Mouse (Mus musculus) Patski (cell line): ENCODE results near the gene Dld. TPM values are rescaled to one million over a fixed set of nuclear protein-coding genes. Genes with fewer than 3 reads are reported as not detected.

ENCODE experiments used
- ATAC-seq: fragments of 100-300 bp; one replicate; pipeline ENCODE4 v1.8.0; 2021
- CTCF ChIA-PET: fragments of 350-600 bp; sonication (Branson Sonifier 250); formaldehyde crosslinking; loops from one replicate; lab custom pipeline; 2022; ENCODE audit warnings: inconsistent platforms; lab: Charles Lee
- POLR2A ChIA-PET: fragments of 350-600 bp; sonication (Branson Sonifier 250); formaldehyde crosslinking; loops from one replicate; lab custom pipeline; 2022; ENCODE audit warnings: antibody characterized with exemption, inconsistent platforms; lab: Charles Lee
- DNase-seq: peaks from one replicate; pipeline ENCODE4 v3.0.0-alpha.2; 2011; ENCODE audit warnings: low read depth, low spot score
- H3K27me3 ChIP-seq: fragments of 371-371 bp; one replicate; pipeline ENCODE4 v1.5.1; 2021
- CTCF ChIP-seq: fragments of 100-300 bp; IDR thresholded peaks from one replicate; pipeline ENCODE4 v1.5.1; 2021
- in situ Hi-C: fragments of 300-500 bp; cut with MboI; formaldehyde crosslinking; loops from 3 replicates; pipeline ENCODE4 v1.11.1; 2018; ENCODE audit warnings: low pct_unique_long_range_greater_than_20kb, mixed read lengths
- polyA plus RNA-seq: library from polyadenylated mRNA; unstranded; gene quantifications from one replicate; pipeline ENCODE4 v1.2.3, GENCODE M21; 2021

Dld gene
- polyA plus RNA-seq, 1 experiment from 2014 or later, result 145 TPM

DNA sequence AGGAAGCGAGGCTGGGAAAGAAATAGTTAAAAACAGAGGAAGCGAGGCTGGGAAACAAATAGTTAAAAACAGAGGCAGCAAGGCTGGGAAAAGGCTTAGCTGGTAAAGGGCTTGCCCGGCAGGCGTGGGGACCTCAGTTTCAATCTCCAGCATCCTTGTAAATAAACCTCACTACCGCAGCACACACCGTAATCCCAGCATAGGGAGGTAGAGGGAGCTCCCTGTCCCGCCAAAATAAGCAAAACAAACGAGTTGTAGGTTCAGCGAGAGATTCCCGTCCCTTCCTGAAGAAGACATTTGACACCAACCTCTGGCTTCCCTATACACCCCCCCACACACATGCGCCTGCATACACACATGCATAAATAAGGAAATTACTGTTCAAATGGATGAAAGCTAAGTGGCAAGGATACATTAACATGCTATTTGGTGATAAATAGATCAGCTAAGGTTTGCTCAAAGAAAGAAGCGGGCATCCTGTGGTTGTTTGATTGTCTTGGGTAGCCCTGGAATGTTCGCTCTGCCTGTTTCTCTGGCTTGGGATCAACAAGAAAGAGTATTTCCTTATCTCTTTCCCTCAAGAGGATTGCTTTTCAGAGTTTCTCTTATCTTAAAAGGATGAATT, 25.2 kb upstream of the Dld start:
- ATAC-seq (no peak), DNase-seq (no peak)
- H3K27me3 ChIP-seq, result peaks cover 21% of the 10 kb centered on the region
- ChIA-PET POLR2A (no interaction called here), CTCF (interaction anchor here (1.1 kb wide), 2 partner anchors 16 to 19 kb away, joined by 3 read pairs; no protein-coding TSS in a partner anchor)
- in situ Hi-C loops, result loop anchor here (10.0 kb wide), 1 partner anchor 128 kb away; no protein-coding TSS in a partner anchor
- peak; percentile 54 for TF ChIP-seq CTCF

DNA sequence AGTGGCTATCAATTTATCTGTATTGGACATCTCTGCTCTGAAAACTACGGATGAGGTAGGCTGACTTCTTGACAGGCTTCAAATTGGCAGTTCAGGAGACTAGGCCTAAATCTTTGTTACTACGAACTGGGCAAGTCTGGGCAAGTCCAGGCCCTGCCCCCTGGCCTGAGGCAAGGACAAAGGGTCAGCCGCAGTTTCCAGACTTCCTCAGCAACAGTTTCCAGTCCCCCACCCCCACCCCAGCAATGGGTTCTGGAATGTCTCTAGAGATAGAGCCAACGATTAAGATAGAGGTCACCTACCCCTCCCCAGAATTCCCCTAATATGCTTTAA, 24.0 kb upstream of the Dld start:
- H3K27me3 ChIP-seq, result peaks cover 21% of the 10 kb centered on the region
- ATAC-seq (no peak), DNase-seq (no peak)
- in situ Hi-C loops, result loop anchor here (10.0 kb wide), 1 partner anchor 130 kb away; no protein-coding TSS in a partner anchor
- ChIA-PET POLR2A (interaction anchor here (0.7 kb wide), 1 partner anchor 422 kb away, joined by 4 read pairs; no protein-coding TSS in a partner anchor), CTCF (interaction anchor here (1.3 kb wide), 2 partner anchors 9 to 103 kb away, joined by 3 read pairs; no protein-coding TSS in a partner anchor)
- TF ChIP-seq CTCF, result no peak

DNA sequence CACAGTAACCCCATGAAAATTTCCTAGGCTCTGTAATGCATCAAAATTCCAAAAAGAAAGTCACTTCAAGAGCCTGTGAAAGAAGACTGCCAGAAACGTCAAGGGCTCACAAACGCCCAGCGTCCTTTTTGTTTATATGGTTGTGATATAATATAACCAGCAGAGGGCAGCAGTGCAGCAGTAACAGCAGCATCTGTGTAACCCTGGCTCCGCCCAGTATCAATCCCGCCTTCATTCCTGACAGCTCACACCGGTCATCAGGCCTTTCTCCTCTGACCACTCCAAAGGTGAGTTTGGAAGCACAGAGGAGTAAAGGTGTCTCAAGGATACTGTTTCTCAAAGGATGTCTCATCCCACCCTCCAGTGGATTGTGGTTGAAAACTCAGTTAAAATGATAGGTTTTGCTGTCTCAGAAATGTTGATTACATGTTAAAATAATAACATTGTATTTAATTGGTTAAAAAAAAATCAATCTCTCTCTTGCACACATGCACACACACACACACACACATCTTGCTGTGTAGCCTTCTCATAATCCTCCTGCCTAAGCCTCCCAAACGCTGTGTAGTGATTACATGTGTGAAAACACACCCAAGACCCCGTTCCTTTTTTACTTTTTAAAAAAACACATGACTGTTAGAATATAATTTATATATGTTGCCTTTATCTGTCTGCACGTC, 23.5 kb upstream of the Dld start:
- ChIA-PET CTCF (interaction anchor here (0.9 to 1.3 kb wide), 3 partner anchors 9 to 122 kb away, joined by 3 read pairs; no protein-coding TSS in a partner anchor), POLR2A (no interaction called here)
- in situ Hi-C loops, result loop anchor here (10.0 kb wide), 1 partner anchor 130 kb away; no protein-coding TSS in a partner anchor
- peak; percentile 82 for TF ChIP-seq CTCF
- peaks cover 21% of the 10 kb centered on the region for H3K27me3 ChIP-seq
- DNase-seq, result no peak
- ATAC-seq, result peak; percentile 60

DNA sequence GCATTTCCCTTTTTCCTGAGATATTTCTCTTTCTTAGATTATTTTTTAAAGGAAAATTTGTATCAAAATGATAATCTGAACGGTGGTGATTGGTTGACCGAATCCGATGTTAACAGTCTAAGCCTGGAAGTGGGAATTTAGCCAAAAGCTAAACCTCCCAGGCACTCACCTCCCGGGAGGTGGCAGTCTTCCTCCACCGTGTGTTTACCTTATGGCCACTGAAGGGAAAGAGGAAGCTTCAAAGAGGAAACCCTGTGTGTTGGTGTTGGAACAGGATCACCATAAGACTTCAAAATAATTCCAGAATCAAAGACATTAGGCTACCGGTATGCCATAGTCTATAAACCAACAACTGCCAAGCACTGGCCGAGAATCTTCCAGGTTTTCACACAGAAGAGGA, 18.4 kb upstream of the Dld start:
- ChIA-PET POLR2A (no interaction called here), CTCF (interaction anchor here (1.5 kb wide), 1 partner anchor 10 kb away, joined by 4 read pairs; no protein-coding TSS in a partner anchor)
- peak; percentile 39 for TF ChIP-seq CTCF
- in situ Hi-C loops, result loop anchor here (10.0 kb wide), 1 partner anchor 135 kb away; no protein-coding TSS in a partner anchor
- H3K27me3 ChIP-seq, result no peaks in the 10 kb centered on the region
- DNase-seq, result no peak
- no peak for ATAC-seq

DNA sequence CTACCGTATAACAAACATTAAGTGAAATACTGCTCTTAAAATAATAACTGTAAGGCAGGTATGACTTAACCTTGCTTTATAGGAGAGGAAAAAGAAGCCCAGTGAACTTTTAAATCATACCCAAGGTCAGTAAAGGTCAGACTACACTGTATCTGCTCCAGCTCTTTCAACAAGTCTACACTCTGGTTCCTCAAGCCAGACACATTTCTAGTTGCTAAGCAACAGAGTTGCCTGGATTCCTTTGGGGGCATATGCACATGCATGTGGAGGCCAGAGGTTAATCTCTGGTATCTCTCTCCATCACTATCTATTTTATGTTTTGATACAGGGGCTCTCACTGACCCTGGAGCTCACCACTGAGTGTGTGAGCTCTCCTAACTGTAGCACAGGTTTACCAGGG, 17.9 kb upstream of the Dld start:
- in situ Hi-C loops, result no loop called here
- H3K27me3 ChIP-seq, result no peaks in the 10 kb centered on the region
- ATAC-seq (no peak), DNase-seq (no peak)
- ChIA-PET CTCF (interaction anchor here (1.5 kb wide), 1 partner anchor 11 kb away, joined by 4 read pairs; no protein-coding TSS in a partner anchor), POLR2A (no interaction called here)
- no peak for TF ChIP-seq CTCF

DNA sequence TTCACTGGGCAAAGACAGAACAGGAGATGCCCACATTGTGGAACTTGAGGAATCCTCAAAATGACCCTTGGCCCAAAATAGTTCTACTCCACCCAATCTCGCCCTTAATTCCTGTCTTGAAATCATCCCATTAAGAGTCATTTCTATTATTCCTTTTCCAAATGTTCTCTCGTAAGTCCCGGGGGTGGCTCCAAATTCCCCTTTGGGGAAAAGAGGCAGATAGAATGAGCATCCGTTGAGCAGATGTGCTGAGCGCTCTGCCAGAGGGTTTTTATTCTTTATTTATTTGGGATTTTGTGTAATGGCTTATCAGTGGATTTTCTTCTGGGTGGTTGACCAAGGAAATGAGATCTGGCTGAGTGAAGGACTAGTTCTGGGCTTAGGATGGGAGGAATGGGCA, 16.5 kb upstream of the Dld start:
- ATAC-seq (no peak), DNase-seq (no peak)
- no peaks in the 10 kb centered on the region for H3K27me3 ChIP-seq
- POLR2A ChIA-PET, result interaction anchor here (0.6 kb wide), 1 partner anchor 99 kb away, joined by 4 read pairs; no protein-coding TSS in a partner anchor
- CTCF ChIA-PET, result no interaction called here
- in situ Hi-C loops, result no loop called here
- no peak for TF ChIP-seq CTCF

DNA sequence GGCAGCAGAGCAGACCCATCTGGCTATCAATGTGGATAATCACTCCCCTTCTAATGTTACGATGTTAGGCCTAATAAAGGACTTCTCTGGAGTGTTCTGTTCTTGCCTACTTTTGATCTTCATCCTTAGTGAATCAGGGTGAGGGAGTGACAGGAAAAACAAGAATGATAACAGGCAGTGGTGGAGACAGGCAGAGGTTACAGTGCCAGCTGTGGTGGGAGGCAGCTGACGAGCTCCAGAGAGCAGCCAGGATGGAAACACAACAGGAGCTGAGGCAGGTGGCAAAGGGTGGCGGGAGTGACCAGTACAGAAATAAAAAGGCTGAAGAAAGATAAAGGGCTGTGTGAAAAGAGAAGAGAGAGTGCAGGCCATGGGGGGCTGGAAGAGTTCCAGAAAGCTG, 15.2 kb upstream of the Dld start:
- ATAC-seq, result no peak
- CTCF ChIA-PET, result interaction anchor here (1.1 kb wide), 1 partner anchor 8 kb away, joined by 3 read pairs; no protein-coding TSS in a partner anchor
- no peak for DNase-seq
- in situ Hi-C loops, result no loop called here
- no peaks in the 10 kb centered on the region for H3K27me3 ChIP-seq
- TF ChIP-seq CTCF, result no peak
- POLR2A ChIA-PET, result no interaction called here

DNA sequence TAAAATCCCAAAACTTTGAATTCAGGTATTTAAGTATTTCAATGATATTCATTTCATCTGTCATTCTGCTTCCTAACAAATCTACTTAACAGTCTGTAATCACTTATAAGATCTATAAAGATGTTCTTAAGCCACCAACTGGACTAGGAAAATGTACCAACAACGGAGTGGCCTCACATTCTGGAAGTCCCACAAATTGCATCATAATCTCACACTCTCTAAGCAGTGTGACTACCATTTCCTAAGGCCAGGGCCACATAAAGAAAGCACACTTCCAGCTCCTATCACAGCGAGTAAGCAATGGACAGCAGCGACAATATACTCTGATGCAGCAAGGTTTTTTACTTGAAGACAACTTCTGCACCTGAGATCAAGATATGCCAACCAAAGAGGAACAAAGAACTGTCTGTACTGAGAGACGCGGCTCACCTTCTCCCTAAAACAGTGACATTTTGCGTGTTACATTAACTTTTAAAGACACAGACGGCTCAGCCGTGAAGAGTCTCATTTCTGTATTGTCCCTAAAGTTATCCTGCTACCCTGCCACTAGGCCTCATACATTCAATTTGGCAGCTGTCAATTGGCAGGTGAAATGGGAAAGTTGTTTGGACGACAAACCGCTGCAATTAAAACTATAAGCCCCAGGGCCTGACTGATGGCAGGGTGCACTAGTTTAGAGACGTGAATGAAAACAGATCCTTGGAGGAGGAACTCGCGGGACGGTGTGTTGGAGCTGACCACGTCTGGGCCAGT, 886 bp downstream of the Dld start:
- ChIA-PET POLR2A (interaction anchor here (0.5 kb wide), 1 partner anchor 191 kb away, joined by 4 read pairs; no protein-coding TSS in a partner anchor), CTCF (no interaction called here)
- ATAC-seq, result no peak
- DNase-seq, result no peak
- TF ChIP-seq CTCF, result no peak
- in situ Hi-C loops, result no loop called here
- no peaks in the 10 kb centered on the region for H3K27me3 ChIP-seq

DNA sequence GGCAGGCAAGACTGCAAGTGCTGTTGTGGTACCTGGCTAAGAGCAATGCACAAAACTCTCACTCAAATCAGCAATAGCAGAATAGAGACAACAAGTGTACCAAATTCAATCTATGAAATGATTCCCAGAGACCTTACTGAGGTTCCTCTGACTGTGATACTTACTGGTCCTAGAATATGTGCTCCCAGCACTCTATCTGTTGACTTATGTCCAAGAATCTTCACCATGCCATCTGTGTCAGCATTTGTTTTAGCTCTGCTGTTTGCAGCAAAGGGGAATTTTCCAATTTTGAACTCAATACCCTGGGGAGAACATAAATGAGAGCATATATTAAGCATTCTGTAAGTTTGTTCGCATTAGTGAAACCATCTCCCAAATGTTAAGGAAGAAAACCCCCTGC, 18.0 kb downstream of the Dld start:
- no peak for TF ChIP-seq CTCF
- ChIA-PET POLR2A (no interaction called here), CTCF (no interaction called here)
- in situ Hi-C loops, result no loop called here
- no peak for DNase-seq
- no peaks in the 10 kb centered on the region for H3K27me3 ChIP-seq
- no peak for ATAC-seq

DNA sequence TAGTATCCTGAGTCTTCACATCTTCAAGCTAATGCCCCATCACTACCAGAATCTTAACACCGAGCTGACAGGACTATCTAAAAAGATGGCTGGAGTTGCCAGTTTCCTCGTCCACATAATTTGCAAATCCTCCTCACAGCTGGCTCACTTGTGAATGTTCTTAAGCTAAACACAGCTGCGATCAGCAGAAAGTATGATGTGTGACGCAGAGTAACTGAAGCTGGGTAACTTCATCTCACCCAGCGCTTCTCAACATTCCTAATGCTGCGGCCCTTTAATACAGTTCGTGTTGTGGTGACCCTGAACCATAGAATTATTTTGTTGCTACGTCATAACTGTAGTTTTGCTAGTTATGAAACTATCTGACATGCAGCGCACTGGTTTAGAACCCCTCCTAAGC, 24.1 kb downstream of the Dld start:
- no peak for ATAC-seq
- in situ Hi-C loops, result no loop called here
- CTCF ChIA-PET, result interaction anchor here (1.2 kb wide), 1 partner anchor 11 kb away, joined by 3 read pairs; no protein-coding TSS in a partner anchor
- TF ChIP-seq CTCF, result no peak
- POLR2A ChIA-PET, result interaction anchor here (0.9 to 1.1 kb wide), 2 partner anchors 8 to 45 kb away, joined by 3 read pairs; no protein-coding TSS in a partner anchor
- DNase-seq, result no peak
- H3K27me3 ChIP-seq, result no peaks in the 10 kb centered on the region
